Comparison of ENCODE assay signal across 8 mouse cellular contexts in genomic region chr15:89173024-89173905, GRCm38 (mm10). TPM values are rescaled to one million over a fixed set of nuclear protein-coding genes. Genes with fewer than 3 reads are reported as not detected.
DNase-seq lines count a peak whose midpoint lies in the region; ATAC-seq and TF ChIP-seq lines count a peak whose summit lies in the region.

No protein-coding gene starts in this region.

- H3K9ac ChIP-seq in heart, adult 2 months (ENCODE audit: low read depth, low read length) = peak overlapping the region; percentile 84
- peak overlapping the region; percentile 48 for H3K9ac ChIP-seq in embryonic facial prominence, embryonic 15.5 days
- H3K9ac ChIP-seq in liver, embryonic 11.5 days (ENCODE audit: low read depth, low read length) = peak overlapping the region; percentile 55
- peak overlapping the region; percentile 69 for H3K9ac ChIP-seq in neural tube, embryonic 11.5 days (ENCODE audit: low read length)

- H3K27me3 ChIP-seq in heart, adult 2 months (ENCODE audit: control insufficient read depth, insufficient read depth, low read length) = no peaks in the 10 kb centered on the region
- no peaks in the 10 kb centered on the region for H3K27me3 ChIP-seq in embryonic facial prominence, embryonic 15.5 days
- H3K27me3 ChIP-seq in liver, embryonic 11.5 days (replicated peaks; ENCODE audit: control insufficient read depth, insufficient read depth, low read length) = peaks cover 25% of the 10 kb centered on the region
- H3K27me3 ChIP-seq in neural tube, embryonic 11.5 days (ENCODE audit: control insufficient read depth, insufficient read depth, low read length) = no peaks in the 10 kb centered on the region

- no peak for TF ChIP-seq POLR2A in heart, adult 2 months (IDR thresholded peaks at IDR 0.05; ENCODE audit: insufficient read depth, low read depth, low read length)

- no peaks in the 10 kb centered on the region for H3K9me3 ChIP-seq in embryonic facial prominence, embryonic 15.5 days (replicated peaks)
- H3K9me3 ChIP-seq in liver, embryonic 11.5 days (ENCODE audit: control insufficient read depth, low read length) = no peaks in the 10 kb centered on the region
- H3K9me3 ChIP-seq in neural tube, embryonic 11.5 days (ENCODE audit: control insufficient read depth, low read length) = no peaks in the 10 kb centered on the region

- H3K4me1 ChIP-seq in heart, adult 2 months (ENCODE audit: control insufficient read depth, insufficient read depth, low read length) = peaks cover 26% of the 10 kb centered on the region
- peaks cover 97% of the 10 kb centered on the region for H3K4me1 ChIP-seq in embryonic facial prominence, embryonic 15.5 days
- H3K4me1 ChIP-seq in liver, embryonic 11.5 days (replicated peaks; ENCODE audit: control insufficient read depth, insufficient read depth, low read length) = peaks cover 72% of the 10 kb centered on the region
- H3K4me1 ChIP-seq in neural tube, embryonic 11.5 days (ENCODE audit: control insufficient read depth, insufficient read depth, low read length) = peaks cover 64% of the 10 kb centered on the region

- peak; percentile 9; the same call in 1 of the 2 replicates for TF ChIP-seq CTCF in heart, adult 2 months (IDR thresholded peaks at IDR 0.05)

- intact Hi-C loops in heart, adult 2 months (cut with DNase I) = no loop called here

- no peaks in the 10 kb centered on the region for H3K79me2 ChIP-seq in heart, adult 2 months (replicated peaks; ENCODE audit: control insufficient read depth, insufficient read depth, low read length)

- ATAC-seq in embryonic facial prominence, embryonic 15.5 days (ENCODE audit: insufficient number of reproducible peaks, low FRiP score, low TSS enrichment, low read depth) = no peak
- no peak for ATAC-seq in liver, embryonic 11.5 days (replicated peaks; ENCODE audit: low FRiP score)
- peak; percentile 29; the same call in 1 of the 2 replicates for ATAC-seq in neural tube, embryonic 11.5 days (ENCODE audit: insufficient read depth, low FRiP score, low TSS enrichment)

- peak overlapping the region; percentile 83 for H3K27ac ChIP-seq in heart, adult 2 months
- peak overlapping the region; percentile 74 for H3K27ac ChIP-seq in embryonic facial prominence, embryonic 15.5 days (replicated peaks)
- H3K27ac ChIP-seq in liver, embryonic 11.5 days (ENCODE audit: low read depth, low read length) = peak overlapping the region; percentile 9
- peak overlapping the region; percentile 49; the same call in 1 of the 2 replicates for H3K27ac ChIP-seq in neural tube, embryonic 11.5 days (ENCODE audit: low read depth, low read length)

- no peaks in the 10 kb centered on the region; the same call in 1 of the 2 replicates for H3K36me3 ChIP-seq in heart, adult 2 months (ENCODE audit: control insufficient read depth, insufficient read depth, low read length)
- H3K36me3 ChIP-seq in embryonic facial prominence, embryonic 15.5 days = peaks cover under 1% of the 10 kb centered on the region
- H3K36me3 ChIP-seq in liver, embryonic 11.5 days (ENCODE audit: control insufficient read depth, insufficient read depth, low read length) = no peaks in the 10 kb centered on the region; the same call in 1 of the 2 replicates
- no peaks in the 10 kb centered on the region for H3K36me3 ChIP-seq in neural tube, embryonic 11.5 days (ENCODE audit: control insufficient read depth, insufficient read depth, low read length)

- peak overlapping the region; percentile 99 for H3K4me2 ChIP-seq in embryonic facial prominence, embryonic 15.5 days (replicated peaks)
- peak overlapping the region; percentile 85 for H3K4me2 ChIP-seq in liver, embryonic 11.5 days
- peak overlapping the region; percentile 100 for H3K4me2 ChIP-seq in neural tube, embryonic 11.5 days (ENCODE audit: low read depth)

- peak; percentile 66 to 69 for DNase-seq in heart, adult 2 months
- DNase-seq in heart, adult 8-10 months (ENCODE audit: low spot score) = no peak
- peak; percentile 68 for DNase-seq in MN1 (ENCODE audit: low spot score)
- peak; percentile 46 for DNase-seq in induced T-regulatory cell, adult 2 months (ENCODE audit: low read depth)
- DNase-seq in liver, embryonic 11.5 days (ENCODE audit: low spot score) = peak; percentile 57
- peak; percentile 65 for DNase-seq in neural tube, embryonic 11.5 days (ENCODE audit: low spot score)
- no peak for DNase-seq in urinary bladder, postnatal 25 days (ENCODE audit: low spot score)

- no peak for TF ChIP-seq EP300 in heart, adult 2 months (IDR thresholded peaks at IDR 0.05; ENCODE audit: insufficient read depth, low read depth, low read length)

- WGBS in heart, adult 2 months = 1% methylated on average over 65 of the region's 65 CpGs
- WGBS in embryonic facial prominence, embryonic 15.5 days = under 1% methylated on average over 65 of the region's 65 CpGs
- WGBS in liver, embryonic 11.5 days = under 1% methylated on average over 64 of the region's 65 CpGs
- WGBS in neural tube, embryonic 11.5 days = under 1% methylated on average over 55 of the region's 65 CpGs

- peak overlapping the region; percentile 55 for H3K4me3 ChIP-seq in heart, adult 2 months
- peak overlapping the region; percentile 54 for H3K4me3 ChIP-seq in embryonic facial prominence, embryonic 15.5 days (replicated peaks)
- H3K4me3 ChIP-seq in liver, embryonic 11.5 days (ENCODE audit: low read depth, low read length) = peak overlapping the region; percentile 62
- peak overlapping the region; percentile 52 for H3K4me3 ChIP-seq in neural tube, embryonic 11.5 days (ENCODE audit: low read depth, low read length)

RNA-seq across cellular contexts. Expression of gene Plxnb2, which starts 7.3 kb away (rescaled TPM):
- 10 to 100 TPM; 75.7 to 93.5 TPM for total RNA-seq in heart, adult 2 months (2021)
- polyA plus RNA-seq in heart, adult 2 months (2012; rRNA removed) = 92.3 and 121 TPM in 2 replicates
- 100 to 1,000 TPM in 2 of 4 experiments, 10 to 100 TPM in 2; 92.5 to 104 (median 99.6) TPM for total RNA-seq in heart, adult 8-10 months (2022)
- polyA plus RNA-seq in embryonic facial prominence, embryonic 15.5 days (2015; fragmentation: Nextera tagmentation; extraction: Ambion mirVana) = 157 and 161 TPM in 2 replicates
- polyA plus RNA-seq in liver, embryonic 11.5 days (2014; fragmentation: Nextera tagmentation; extraction: Ambion mirVana) = 70.5 and 78.3 TPM in 2 replicates
- polyA plus RNA-seq in neural tube, embryonic 11.5 days (2014; fragmentation: Nextera tagmentation; extraction: Ambion mirVana) = 112 and 117 TPM in 2 replicates

RNA-seq across cellular contexts. Expression of gene Dennd6b, which starts 23.0 kb away (rescaled TPM):
- total RNA-seq in heart, adult 2 months (2021) = 1 to 10 TPM; 8.4 to 9.1 TPM
- polyA plus RNA-seq in heart, adult 2 months (2012; rRNA removed) = 24.0 and 27.7 TPM in 2 replicates
- total RNA-seq in heart, adult 8-10 months (2022) = 10 to 100 TPM in 2 of 4 experiments, 1 to 10 TPM in 2; 8.8 to 12.9 (median 11.0) TPM
- polyA plus RNA-seq in embryonic facial prominence, embryonic 15.5 days (2015; fragmentation: Nextera tagmentation; extraction: Ambion mirVana) = 16.3 and 16.7 TPM in 2 replicates
- 9.5 and 10.5 TPM in 2 replicates for polyA plus RNA-seq in liver, embryonic 11.5 days (2014; fragmentation: Nextera tagmentation; extraction: Ambion mirVana)
- polyA plus RNA-seq in neural tube, embryonic 11.5 days (2014; fragmentation: Nextera tagmentation; extraction: Ambion mirVana) = 30.5 and 33.6 TPM in 2 replicates

RNA-seq across cellular contexts. Expression of gene Mapk11, which starts 23.8 kb away (rescaled TPM):
- total RNA-seq in heart, adult 2 months (2021) = 1 to 10 TPM; 1.9 to 2.0 TPM
- polyA plus RNA-seq in heart, adult 2 months (2012; rRNA removed) = 4.7 and 5.2 TPM in 2 replicates
- total RNA-seq in heart, adult 8-10 months (2022) = 1 to 10 TPM; 1.1 to 2.8 (median 2.7) TPM
- 10.7 and 12.7 TPM in 2 replicates for polyA plus RNA-seq in embryonic facial prominence, embryonic 15.5 days (2015; fragmentation: Nextera tagmentation; extraction: Ambion mirVana)
- polyA plus RNA-seq in liver, embryonic 11.5 days (2014; fragmentation: Nextera tagmentation; extraction: Ambion mirVana) = 3.3 and 4.4 TPM in 2 replicates
- 33.1 and 37.4 TPM in 2 replicates for polyA plus RNA-seq in neural tube, embryonic 11.5 days (2014; fragmentation: Nextera tagmentation; extraction: Ambion mirVana)

RNA-seq across cellular contexts. Expression of gene Mapk12, which starts 32.8 kb away (rescaled TPM):
- 10 to 100 TPM; 20.7 to 21.1 TPM for total RNA-seq in heart, adult 2 months (2021)
- 30.5 and 43.2 TPM in 2 replicates for polyA plus RNA-seq in heart, adult 2 months (2012; rRNA removed)
- 10 to 100 TPM; 21.1 to 31.4 (median 28.0) TPM for total RNA-seq in heart, adult 8-10 months (2022)
- polyA plus RNA-seq in embryonic facial prominence, embryonic 15.5 days (2015; fragmentation: Nextera tagmentation; extraction: Ambion mirVana) = 9.4 and 11.2 TPM in 2 replicates
- polyA plus RNA-seq in liver, embryonic 11.5 days (2014; fragmentation: Nextera tagmentation; extraction: Ambion mirVana) = 3.8 and 4.8 TPM in 2 replicates
- polyA plus RNA-seq in neural tube, embryonic 11.5 days (2014; fragmentation: Nextera tagmentation; extraction: Ambion mirVana) = 15.4 and 20.3 TPM in 2 replicates

RNA-seq across cellular contexts. Expression of gene Ppp6r2, which starts 38.1 kb away (rescaled TPM):
- 10 to 100 TPM; 66.7 to 79.0 TPM for total RNA-seq in heart, adult 2 months (2021)
- 73.2 and 107 TPM in 2 replicates for polyA plus RNA-seq in heart, adult 2 months (2012; rRNA removed)
- total RNA-seq in heart, adult 8-10 months (2022) = 10 to 100 TPM; 82.1 to 87.5 (median 84.7) TPM
- 33.3 and 35.8 TPM in 2 replicates for polyA plus RNA-seq in embryonic facial prominence, embryonic 15.5 days (2015; fragmentation: Nextera tagmentation; extraction: Ambion mirVana)
- polyA plus RNA-seq in liver, embryonic 11.5 days (2014; fragmentation: Nextera tagmentation; extraction: Ambion mirVana) = 25.0 and 31.6 TPM in 2 replicates
- 45.2 and 47.1 TPM in 2 replicates for polyA plus RNA-seq in neural tube, embryonic 11.5 days (2014; fragmentation: Nextera tagmentation; extraction: Ambion mirVana)

Comparison
In these comparisons a context has a peak if more than half of its experiments do, and no peak if none do; other contexts are left out.
1. DNase-seq: peak in heart, adult 2 months (2 of 2), MN1 (single experiment), induced T-regulatory cell, adult 2 months (single experiment), liver, embryonic 11.5 days (single experiment) and neural tube, embryonic 11.5 days (single experiment); none in heart, adult 8-10 months (single experiment) and urinary bladder, postnatal 25 days (single experiment).
2. H3K27ac ChIP-seq: peak in every context shown above with its lines; median percentile 83 in heart, adult 2 months; 74 in embryonic facial prominence, embryonic 15.5 days; 49 in neural tube, embryonic 11.5 days; 9 in liver, embryonic 11.5 days.
3. Peak in every context shown above with its lines, with median percentiles within 50 percentile points of each other: H3K4me3 ChIP-seq, H3K9ac ChIP-seq and H3K4me2 ChIP-seq.